Mouse (Mus musculus) mouse embryonic stem cell (cell line): ENCODE measurements around the gene E2f1.

Source experiments
- in situ Hi-C, 2 experiments: fragments of 300-500 bp; cut with MboI; formaldehyde crosslinking; loops; 1 replicate in 1 of 2; 3 replicates in 1 of 2; pipeline ENCODE4 v1.14.3; 2019 to 2020; ENCODE audit warnings: low sequenced_read_pairs in 2 of 2, low pct_unique_long_range_greater_than_20kb in 1 of 2, mixed read lengths in 1 of 2; ENCODE audit not compliant: unreplicated experiment in 1 of 2

Gene E2f1

GRCm38 (mm10) chr2:154569836-154570286, at the start of gene E2f1:
Gene E2f1 (minus strand): TSS chr2:154569892.
- in situ Hi-C loops, result no loop called here

GRCm38 (mm10) chr2:154617061-154617460, 47.4 kb upstream of the E2f1 start:
- in situ Hi-C loops, result no loop called here

DNA sequence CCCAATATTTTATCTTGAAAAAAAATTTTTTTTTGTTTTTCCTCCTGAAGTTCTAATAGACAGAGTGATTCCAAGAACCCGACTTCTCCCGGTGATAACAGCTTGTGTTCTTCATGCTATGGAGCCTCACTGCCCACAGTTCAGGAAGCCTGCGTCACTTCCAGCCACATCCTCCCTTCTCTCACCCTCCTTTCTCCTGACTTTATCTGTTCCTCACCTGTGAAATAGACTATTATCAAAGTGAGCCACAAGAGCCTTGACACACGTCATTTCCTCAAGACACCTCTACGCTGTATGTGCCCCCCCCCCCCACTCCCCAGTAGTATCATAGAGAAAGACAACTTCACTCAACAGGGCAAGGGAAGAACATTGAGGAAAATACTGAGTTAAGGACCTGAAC, 46.0 kb upstream of the E2f1 start:
- in situ Hi-C loops, result no loop called here

GRCm38 (mm10) chr2:154614841-154615576, 45.3 kb upstream of the E2f1 start:
- in situ Hi-C loops, result no loop called here

GRCm38 (mm10) chr2:154613118-154614115, 43.7 kb upstream of the E2f1 start, which contains the start of the genes Zfp341 and 4930519P11Rik:
Gene Zfp341 (plus strand): TSS chr2:154613297.
Gene 4930519P11Rik (minus strand): TSS chr2:154613437.
- in situ Hi-C loops, result no loop called here

GRCm38 (mm10) chr2:154609050-154609767, 39.5 kb upstream of the E2f1 start:
- in situ Hi-C loops, result no loop called here

DNA sequence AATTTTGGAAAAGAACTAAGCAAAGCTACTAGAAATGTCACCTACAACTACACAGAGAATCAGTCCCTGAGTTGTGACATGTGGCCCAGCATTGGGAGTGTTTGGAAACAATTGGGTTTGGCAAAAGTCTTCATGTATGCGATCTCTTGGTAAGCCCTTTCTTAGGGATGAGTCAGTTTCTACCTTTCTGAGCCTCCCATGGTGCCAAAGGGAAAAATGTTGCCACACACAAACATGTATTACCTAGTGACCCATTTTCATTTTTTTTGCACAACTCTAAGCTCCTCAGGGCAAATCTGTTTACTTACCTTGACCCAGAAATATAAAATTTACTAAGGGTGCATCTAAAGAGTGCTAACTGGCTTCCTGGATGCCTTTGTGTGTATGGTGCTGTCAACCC, 37.3 kb upstream of the E2f1 start:
- in situ Hi-C loops, result no loop called here

DNA sequence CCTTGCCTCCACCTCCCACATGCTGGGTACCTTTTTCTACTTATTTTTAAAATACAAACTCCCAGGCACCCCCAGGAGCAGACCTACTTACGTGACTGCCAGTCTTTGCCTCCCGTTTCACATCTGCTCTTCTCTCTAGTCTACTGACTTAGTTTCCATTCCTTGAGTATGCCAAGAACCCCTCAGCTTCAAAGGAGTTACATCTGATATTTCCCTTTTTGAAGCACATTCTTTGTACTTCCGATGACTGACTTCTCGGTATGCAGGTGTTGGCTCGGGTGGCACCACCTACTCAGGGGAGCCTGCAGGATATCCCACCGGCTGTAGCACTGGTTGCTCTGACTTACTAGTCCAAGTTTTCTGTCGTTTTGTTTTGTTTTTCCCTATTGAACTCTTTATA, 34.5 kb upstream of the E2f1 start:
- in situ Hi-C loops, result no loop called here

DNA sequence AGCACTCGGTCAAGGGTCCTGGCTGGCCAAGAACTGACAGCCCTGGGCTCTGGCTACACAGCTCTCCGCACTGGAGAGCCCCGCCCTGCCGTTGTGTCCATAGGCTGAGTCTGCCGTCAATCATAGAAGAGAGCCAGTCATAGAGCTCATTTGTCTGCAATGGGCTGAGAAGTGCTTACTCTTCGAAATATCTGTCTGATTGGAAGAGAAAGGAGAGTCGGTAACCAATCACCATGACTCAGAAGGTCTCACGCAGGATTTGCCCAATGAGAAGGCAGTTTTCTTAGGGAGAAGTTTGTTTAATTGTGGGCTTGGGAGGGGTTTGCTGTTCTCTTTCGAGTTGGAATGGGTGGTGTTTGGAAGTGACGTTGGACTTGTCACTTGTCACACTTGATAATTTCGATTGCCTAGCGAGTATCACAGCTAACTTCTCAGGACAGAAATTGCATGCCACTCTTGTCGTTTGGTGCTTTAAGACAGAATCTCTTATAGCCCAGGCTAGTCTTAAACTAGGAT, 34.0 kb upstream of the E2f1 start, which contains the start of gene Pxmp4:
TSS of gene Pxmp4 (minus strand) at position 71 of the 516 bp plus-strand sequence.
- in situ Hi-C loops, result no loop called here

GRCm38 (mm10) chr2:154603007-154603637, 33.4 kb upstream of the E2f1 start:
- in situ Hi-C loops, result no loop called here

DNA sequence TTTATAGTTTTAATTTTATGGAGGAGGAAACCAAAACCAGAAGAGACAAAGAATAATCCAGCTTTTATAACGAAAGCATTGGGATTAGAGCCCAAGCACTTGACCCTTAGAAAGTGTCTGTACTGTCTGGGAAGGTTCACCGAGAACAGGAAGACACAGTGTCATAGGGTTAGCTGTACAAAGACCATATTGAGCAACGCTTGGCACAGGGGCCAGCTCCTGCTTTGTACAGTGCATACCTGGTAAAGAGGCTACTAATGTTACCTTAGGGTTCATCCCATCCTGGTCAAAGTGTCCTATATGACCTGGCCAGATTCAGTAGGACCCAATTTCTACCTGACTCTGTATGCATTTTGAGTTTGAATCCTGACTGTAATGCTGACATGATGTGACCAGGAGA, 31.6 kb upstream of the E2f1 start:
- in situ Hi-C loops, result no loop called here

DNA sequence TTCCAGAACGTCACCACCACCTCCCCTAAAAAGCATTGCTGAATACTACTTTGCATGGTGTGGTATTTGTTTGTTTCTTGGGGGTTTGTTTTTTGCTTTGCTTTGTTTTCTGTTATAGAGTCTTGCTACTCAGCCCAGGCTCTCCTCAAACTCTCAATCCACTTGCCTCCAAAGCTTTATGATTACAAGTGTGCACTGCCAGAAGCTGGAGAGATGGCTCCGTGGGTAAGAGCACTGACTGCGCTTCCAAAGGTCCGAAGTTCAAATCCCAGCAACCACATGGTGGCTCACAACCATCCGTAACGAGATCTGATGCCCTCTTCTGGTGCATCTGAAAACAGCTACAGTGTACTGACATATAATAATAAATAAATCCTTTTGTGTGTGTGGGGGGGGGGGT, 30.9 kb upstream of the E2f1 start:
- in situ Hi-C loops, result no loop called here

DNA sequence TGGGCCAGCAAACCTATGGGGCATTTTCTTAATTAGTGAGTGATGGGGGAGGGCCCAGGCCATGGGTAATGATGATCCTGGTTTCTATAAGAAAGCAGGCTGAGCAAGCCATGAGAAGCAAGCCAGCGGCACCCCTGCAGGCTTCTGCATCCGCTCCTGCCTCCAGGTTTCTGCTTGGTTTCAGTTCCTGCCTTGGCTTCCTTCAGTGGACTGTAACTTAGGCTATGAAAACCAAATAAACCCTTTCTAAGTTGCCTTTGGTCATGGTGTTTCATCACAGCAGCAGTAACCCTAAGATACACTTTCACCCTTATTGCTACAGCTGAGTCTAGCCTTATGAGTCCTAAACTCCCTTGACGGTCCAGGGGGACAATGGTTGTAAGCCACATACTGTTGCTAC, 27.7 kb upstream of the E2f1 start:
- in situ Hi-C loops, result loop anchor here in 1 of 2 experiments (25.0 kb wide), 1 partner anchor 385 kb away; the partner anchor contains the start of gene Bpifb5

- in situ Hi-C loops, result loop anchor here in 1 of 2 experiments (25.0 kb wide), 1 partner anchor 383 kb away; the partner anchor contains the start of gene Bpifb5
These were observed 26.1 kb upstream of the E2f1 start for GRCm38 (mm10) chr2:154595775-154596174.

GRCm38 (mm10) chr2:154593025-154593424, 23.3 kb upstream of the E2f1 start:
- in situ Hi-C loops, result loop anchor here in 1 of 2 experiments (25.0 kb wide), 1 partner anchor 381 kb away; the partner anchor contains the start of gene Bpifb5

DNA sequence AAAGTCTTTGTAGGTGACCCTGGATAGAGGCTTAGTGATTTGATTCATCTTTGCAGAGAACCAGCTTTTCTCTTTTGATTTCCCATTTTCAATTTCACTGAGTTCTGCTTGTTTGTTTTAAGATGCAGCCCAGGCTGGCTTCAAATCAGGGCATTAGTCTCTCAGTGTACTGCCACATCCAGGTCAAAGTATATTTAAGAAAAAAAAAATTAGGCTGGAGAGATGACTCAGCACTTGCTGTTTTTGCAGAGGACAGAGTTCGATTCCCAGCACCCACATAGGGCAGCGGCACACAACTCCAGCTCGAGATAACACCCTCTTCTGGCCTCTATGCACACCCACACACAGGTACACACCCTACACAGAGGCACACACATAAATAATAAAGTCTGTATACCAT, 21.5 kb upstream of the E2f1 start:
- in situ Hi-C loops, result loop anchor here in 1 of 2 experiments (25.0 kb wide), 1 partner anchor 379 kb away; the partner anchor contains the start of gene Bpifb5

GRCm38 (mm10) chr2:154589051-154589450, 19.4 kb upstream of the E2f1 start:
- in situ Hi-C loops, result loop anchor here (10.0 to 25.0 kb wide), 2 partner anchors 174 to 377 kb away; partner anchors contain the start of gene Bpifb5 (in 1 of the 2)
